Mouse (Mus musculus): ENCODE measurements around the gene Pigf.

DNA sequence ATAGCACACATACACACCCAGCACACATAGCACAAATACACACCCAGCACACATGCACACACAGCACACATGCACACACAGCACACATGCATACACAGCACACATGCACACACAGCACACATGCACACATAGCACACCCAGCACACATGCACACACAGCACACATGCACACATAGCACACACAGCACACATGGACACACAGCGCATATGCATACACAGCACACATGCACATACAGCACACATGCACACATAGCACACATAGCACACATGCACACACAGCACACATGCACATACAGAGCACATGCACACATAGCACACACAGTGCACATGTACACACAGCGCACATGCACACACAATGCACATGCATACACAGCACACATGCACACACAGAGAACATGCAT lies 43.5 kb downstream of the Pigf start:
- TF ChIP-seq CTCF (conservative IDR thresholded peaks at IDR 0.05; ENCODE audit: insufficient read depth, insufficient read length, low read depth, low read length) (no peak), POLR2A (IDR thresholded peaks at IDR 0.05; ENCODE audit: low read depth, low read length) (no peak)
